Mouse (Mus musculus): ENCODE results near the gene Fus.

DNA sequence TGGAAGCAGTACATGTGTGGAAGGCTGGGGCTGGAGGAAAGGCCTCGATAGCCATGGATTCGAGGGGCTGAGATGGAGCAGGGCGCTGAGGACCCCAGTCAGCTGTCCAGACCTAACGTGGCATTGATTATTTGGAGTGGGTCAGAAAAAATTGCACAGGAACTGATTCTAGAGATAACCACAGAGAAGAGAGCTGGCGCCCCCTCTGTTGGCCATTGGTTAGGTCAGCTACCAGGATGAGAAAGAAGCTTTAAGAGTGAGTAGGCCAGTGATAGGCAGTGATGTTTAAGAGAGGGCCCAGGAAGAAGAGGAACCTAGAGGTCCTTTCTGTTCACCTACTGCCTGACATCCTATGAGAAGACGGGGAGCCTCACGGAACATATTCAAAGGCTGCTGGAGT lies 48.0 kb upstream of the Fus start:
- TF ChIP-seq GATA1 (IDR thresholded peaks at IDR 0.05; ENCODE audit: borderline replicate concordance, low read length) (no peak), FLI1 (IDR thresholded peaks at IDR 0.05; ENCODE audit: low read length) (no peak)
